Mouse (Mus musculus) T-cell, adult 2 months (primary cell): Measurements from ENCODE around the gene Hist2h2aa2.
A peak's percentile ranks its signal among the peaks of the same experiment; 100 is the strongest.

Experiments
- DNase-seq: peaks from one replicate; pipeline ENCODE4 v3.0.0; 2022; ENCODE audit warnings: low spot score

Hist2h2aa2 gene

GRCm38 (mm10) chr3:96197129-96197749 is 42.8 kb downstream of the Hist2h2aa2 start:
- peak; percentile 92 for DNase-seq

- DNase-seq = no peak
These were observed 43.5 kb downstream of the Hist2h2aa2 start for GRCm38 (mm10) chr3:96196437-96197128.

DNA sequence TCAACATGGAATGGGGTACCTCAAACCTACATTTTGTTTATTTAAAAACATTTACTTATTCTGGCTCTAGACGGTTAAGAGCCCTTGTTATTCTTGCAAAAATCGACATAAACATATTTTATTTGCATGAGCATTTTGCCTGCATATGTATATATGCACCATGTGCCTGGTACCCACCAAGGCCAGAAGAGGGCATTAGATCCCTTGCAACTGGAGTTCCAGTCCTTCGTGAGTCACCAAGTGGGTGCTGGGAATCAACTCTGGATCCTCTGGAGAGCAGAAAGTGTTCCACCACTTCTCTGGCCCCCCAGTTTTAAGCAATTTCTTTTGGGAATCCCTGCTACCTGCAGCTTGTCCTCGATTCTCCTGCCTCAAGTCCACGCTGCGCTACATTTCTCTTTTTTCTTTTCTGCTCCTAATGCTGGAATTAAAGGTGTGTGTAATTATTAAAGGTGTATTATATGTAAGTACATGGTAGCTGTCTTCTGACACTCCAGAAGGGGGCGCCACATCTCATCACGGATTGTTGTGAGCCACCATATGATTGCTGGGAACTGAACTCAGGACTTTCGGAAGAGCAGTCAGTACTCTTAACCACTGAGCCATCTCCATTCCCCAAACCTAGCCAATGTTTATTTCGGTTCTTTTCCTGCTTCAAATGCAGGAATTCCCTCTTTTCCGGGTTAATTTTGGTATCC is 44.3 kb downstream of the Hist2h2aa2 start:
- no peak for DNase-seq

- peak; percentile 48 for DNase-seq
These were observed 45.1 kb downstream of the Hist2h2aa2 start for GRCm38 (mm10) chr3:96194966-96195365.

DNA sequence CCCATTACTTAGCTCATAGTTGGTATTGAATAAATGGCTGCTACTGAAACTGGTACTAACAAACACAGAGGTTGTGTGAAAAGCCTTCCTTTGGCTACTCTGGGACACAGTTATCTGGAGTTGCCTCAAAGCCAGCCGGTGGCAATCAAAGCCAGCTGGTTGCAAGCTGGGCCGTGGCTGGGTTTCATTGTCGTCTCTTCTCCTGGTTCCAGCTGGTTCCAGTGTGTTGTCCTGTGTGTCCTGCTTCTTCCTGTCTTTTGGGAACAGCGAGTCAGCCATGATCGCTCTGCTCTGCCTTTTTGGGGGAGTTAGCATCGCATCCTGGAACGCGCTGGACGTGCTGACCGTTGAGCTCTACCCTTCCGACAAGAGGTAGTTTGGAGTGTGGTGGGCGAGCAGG is 47.1 kb downstream of the Hist2h2aa2 start:
- DNase-seq = no peak
